Mouse (Mus musculus): ENCODE measurements around the gene Arrdc3.

Arrdc3 gene

DNA sequence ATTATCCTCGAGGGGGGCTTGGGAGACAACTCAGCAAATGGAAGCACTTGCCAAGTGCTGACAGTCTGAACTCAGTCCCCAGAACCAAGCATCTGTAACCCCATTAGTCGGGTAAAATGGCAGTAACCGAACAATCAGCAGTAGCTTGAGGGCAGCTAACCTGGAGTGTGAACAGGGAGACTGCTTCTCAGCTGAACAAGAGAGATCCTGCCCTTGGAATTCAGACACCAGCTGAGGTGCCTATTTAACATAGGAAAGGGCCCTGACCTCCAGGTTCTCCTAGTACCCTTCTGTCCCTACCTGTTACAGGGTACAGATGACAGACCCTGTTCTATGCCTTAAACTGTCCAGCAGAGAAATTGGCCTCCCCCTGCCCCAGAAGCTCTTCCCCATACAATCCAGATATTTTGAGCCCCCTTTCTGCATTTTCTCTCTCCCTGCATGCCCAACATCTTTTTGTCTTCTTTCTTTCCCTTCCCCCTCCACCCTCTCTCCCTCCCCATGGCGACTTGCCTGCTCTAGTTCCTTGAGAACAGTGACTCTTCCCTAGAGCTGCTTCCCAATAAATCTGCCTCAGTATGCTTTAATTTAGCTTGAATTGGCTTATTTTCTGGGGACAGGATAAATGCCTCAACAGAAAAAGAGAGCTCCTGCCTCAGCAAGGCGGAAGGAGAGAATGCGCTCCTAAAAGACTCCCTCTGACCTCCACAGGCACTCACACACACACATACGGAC, 38.6 kb downstream of the Arrdc3 start:
- DNase-seq (ENCODE audit: low spot score), result no peak

DNA sequence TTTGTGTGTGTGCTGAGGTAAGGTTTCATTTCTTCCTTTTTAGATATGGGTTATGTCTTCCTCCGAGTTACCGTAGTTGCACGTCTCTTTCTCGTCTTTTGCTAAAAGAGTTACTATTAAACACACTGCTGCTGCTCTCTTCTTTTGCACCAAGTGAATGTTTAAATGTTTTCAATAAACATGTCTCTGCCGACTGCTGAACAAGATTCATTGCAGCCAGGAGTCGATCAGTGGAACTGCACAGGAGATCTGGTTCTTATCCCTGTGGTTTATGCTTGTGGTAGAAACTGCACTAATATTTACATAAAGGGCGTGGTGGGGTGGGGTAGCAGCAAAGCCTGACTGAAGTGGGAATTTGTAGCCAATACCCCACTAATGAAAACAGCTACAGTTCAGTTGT, 45.0 kb downstream of the Arrdc3 start:
- DNase-seq (ENCODE audit: low spot score), result no peak

- DNase-seq (ENCODE audit: low spot score), result no peak
Observed at GRCm38 (mm10) chr13:80930030-80930429, 46.8 kb downstream of the Arrdc3 start.

- no peak for DNase-seq (ENCODE audit: low spot score)
Observed at GRCm38 (mm10) chr13:80932816-80933402, 49.7 kb downstream of the Arrdc3 start.

- DNase-seq (ENCODE audit: low spot score), result no peak
Observed at GRCm38 (mm10) chr13:80936426-80936825, 53.2 kb downstream of the Arrdc3 start.

DNA sequence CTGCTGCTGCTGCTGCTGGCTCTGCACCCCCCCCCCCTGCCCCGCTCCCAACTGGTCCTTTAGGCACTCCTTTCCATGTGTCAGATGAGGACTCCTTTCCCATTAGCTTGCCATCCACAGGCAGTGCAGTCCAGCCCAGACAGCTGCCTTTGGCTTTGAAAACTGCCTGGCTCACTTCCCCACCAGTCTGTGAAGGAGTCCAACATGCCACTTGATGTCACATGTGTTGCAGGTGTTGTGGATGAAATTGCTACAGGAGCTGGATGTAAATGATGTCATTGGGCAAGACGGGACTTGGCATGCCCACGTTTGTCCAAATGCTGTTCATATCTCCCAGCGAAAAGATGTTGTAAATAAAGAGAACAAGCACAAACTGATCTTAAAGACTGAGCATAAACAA, 56.0 kb downstream of the Arrdc3 start:
- DNase-seq (ENCODE audit: low spot score), result no peak

DNA sequence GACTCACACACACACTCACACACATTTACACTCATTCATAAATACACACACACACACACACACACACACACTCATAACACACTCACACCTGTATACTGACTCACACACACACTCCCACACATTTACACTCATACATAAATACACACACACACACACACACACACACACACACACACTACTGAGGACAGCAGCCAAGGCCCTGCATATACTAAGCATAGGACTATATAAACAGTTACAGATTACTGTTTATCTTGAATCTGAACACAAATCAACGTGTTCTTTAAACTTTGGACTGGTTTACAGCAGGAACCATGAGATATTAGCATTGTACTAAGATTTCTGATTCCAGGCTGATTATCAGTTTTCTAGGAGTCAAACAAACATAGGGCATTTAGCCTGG, 56.7 kb downstream of the Arrdc3 start:
- DNase-seq (ENCODE audit: low spot score), result no peak

DNA sequence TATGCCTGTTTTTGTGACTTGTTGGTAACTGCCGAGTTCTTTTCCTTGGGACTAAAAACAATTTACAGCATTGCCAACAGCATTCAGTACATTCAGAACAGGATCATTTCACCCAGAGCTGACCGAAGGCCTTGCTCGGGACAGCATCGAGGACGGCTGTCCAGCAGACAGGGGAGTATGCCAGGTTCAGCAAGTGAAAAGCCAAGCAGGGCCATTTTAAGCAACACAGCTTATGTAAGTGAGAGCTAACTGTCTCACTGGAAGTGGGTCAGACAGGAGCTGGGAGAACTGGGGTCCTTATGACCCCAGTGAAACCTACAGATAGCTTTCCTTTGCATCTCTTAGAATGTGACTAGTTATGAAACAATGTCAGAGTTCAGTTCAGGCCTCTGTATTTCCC, 57.2 kb downstream of the Arrdc3 start:
- no peak for DNase-seq (ENCODE audit: low spot score)

DNA sequence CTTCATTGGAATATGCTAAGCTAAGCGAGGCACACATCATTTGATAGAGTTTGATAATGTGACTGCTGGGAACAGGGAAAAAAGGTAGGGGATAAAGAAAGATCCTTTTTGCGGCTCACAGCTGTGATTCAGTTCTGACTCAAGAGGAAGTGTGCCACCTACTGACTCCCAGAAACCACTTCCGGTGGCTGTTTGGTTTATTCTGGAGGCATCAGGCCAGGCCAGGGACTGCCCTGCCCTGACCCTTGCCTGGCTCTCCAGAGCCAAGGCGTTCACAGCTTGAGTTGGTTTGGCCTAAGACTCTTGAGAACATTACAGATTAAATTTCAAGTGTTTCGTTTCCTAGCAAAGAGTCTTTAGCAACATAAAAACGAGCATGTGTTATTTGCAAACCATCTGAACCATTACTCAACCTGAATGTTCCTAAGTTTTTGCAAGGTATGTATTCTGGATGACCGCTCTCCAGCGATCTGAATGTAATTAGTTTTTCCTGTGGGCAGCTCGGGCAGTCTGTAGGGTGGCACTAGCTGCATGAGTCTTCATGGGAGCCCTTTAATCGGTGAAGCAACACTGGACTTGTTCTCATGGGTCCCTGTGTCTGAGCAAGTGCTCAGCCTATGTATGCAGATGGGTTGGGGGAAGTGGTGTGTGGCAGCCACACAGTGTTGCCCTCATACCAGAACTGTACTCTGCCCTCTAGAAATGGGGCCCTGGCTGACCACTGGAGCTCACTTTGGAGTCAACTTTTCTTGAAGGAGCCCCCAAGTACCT, 57.9 kb downstream of the Arrdc3 start:
- no peak for DNase-seq (ENCODE audit: low spot score)

DNA sequence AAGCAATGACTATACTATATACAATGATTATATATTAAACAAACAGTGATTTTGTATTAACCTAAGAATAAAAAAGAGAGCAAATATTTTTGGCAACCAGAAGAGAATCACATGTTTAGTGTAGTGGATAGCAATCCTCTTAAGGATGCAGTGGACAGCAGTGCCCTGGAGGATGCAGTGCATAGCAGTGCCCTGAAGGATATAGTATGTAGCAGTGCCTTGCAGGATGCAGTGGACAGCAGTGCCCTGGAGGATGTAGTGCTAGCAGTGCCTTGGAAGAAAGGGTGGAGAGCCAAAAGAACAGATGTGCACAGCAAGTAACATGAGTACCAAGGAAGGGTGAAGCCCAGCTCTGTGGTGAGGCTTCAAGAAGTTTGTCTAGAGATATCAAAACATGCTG, 61.3 kb downstream of the Arrdc3 start:
- DNase-seq (ENCODE audit: low spot score), result no peak

All from ovary, postnatal 10 days (tissue).